28 mouse cellular contexts compared by ENCODE assay signal in the genomic region with DNA sequence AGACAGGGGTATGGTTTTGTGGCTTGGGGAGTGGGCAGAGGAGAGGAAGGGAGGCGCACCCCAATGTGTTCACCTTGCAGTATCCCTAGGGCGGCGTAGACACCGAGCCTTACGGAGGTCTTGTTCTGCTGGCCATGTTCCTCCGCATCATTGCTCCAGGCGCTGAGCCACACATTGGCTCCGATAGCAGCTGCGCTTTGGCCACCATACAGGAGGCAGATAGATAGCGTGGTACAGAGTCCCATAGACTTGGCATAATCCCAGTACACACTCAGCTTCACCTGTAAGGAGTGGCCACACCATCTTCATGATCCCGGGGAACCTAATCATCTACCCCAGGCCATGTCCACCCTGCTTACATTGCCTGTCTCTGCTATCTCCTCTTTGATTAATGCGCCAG.
"Had no signal": no experiment of that assay in that cellular context is flagged by ENCODE, and none has a peak within 500 bp of the region (broad histone marks: within the 10 kb centered on the region; RNA-seq: fewer than 3 reads in every experiment).

No protein-coding gene starts in this region.

- H3K4me2 ChIP-seq: heart, embryonic 11.5 days; heart, embryonic 13.5 days; heart, embryonic 15.5 days; hindbrain, embryonic 13.5 days; hindbrain, embryonic 15.5 days; kidney, embryonic 15.5 days; limb, embryonic 13.5 days; limb, embryonic 15.5 days; liver, embryonic 12.5 days had no signal

- H3K27me3 ChIP-seq: heart, embryonic 15.5 days; hindbrain, embryonic 15.5 days; limb, embryonic 13.5 days; limb, embryonic 15.5 days had no signal

- H3K9me3 ChIP-seq: heart, embryonic 13.5 days; heart, embryonic 15.5 days; hindbrain, embryonic 13.5 days; hindbrain, embryonic 15.5 days; kidney, embryonic 15.5 days; limb, embryonic 13.5 days; limb, embryonic 15.5 days; liver, embryonic 12.5 days had no signal

- ATAC-seq: hindbrain, postnatal 0 days; intestine, embryonic 16.5 days; liver, embryonic 12.5 days had no signal

- H3K9ac ChIP-seq: heart, embryonic 13.5 days; heart, embryonic 15.5 days; hindbrain, embryonic 13.5 days; hindbrain, embryonic 15.5 days; kidney, embryonic 15.5 days; limb, embryonic 13.5 days; limb, embryonic 15.5 days; liver, embryonic 12.5 days; liver, embryonic 14.5 days had no signal

- DNase-seq: gastrocnemius, adult 2 months; gastrocnemius, postnatal 10 days; gastrocnemius, postnatal 25 days; heart, adult 11 months; heart, adult 2 months; heart, postnatal 14 days; heart, postnatal 36 days; kidney, adult 11 months; kidney, adult 2 months; kidney, adult 9 months; kidney, postnatal 14 days; kidney, postnatal 36 days; layer of hippocampus, adult 9-11 months; layer of hippocampus, postnatal 36 days; left cerebral cortex, postnatal 4 days had no signal

- H3K4me3 ChIP-seq: gastrocnemius, adult 2 months; heart, adult 2 months; heart, embryonic 13.5 days; heart, embryonic 15.5 days; hindbrain, embryonic 13.5 days; hindbrain, embryonic 15.5 days; kidney, embryonic 15.5 days; limb, embryonic 13.5 days; limb, embryonic 15.5 days; liver, embryonic 12.5 days had no signal

- H3K36me3 ChIP-seq: heart, embryonic 13.5 days; heart, embryonic 15.5 days; hindbrain, embryonic 13.5 days; hindbrain, embryonic 15.5 days; kidney, embryonic 15.5 days; limb, embryonic 13.5 days; limb, embryonic 15.5 days; liver, embryonic 12.5 days had no signal

- H3K27ac ChIP-seq: gastrocnemius, adult 2 months; heart, adult 2 months; heart, embryonic 13.5 days; heart, embryonic 15.5 days; hindbrain, embryonic 13.5 days; hindbrain, embryonic 15.5 days; hindbrain, postnatal 0 days; kidney, embryonic 15.5 days; kidney, postnatal 0 days; limb, embryonic 13.5 days; limb, embryonic 15.5 days; liver, embryonic 12.5 days; liver, embryonic 14.5 days had no signal

- H3K4me1 ChIP-seq: heart, embryonic 15.5 days; hindbrain, embryonic 13.5 days; hindbrain, embryonic 15.5 days; kidney, embryonic 15.5 days; limb, embryonic 13.5 days; liver, embryonic 12.5 days had no signal
